Mouse (Mus musculus) heart, adult 2 months (tissue): ENCODE measurements around the gene Ccdc60. TPM values are rescaled to one million over a fixed set of nuclear protein-coding genes. Genes with fewer than 3 reads are reported as not detected.

Experiments used
- DNase-seq, 2 experiments: peaks; one replicate each; pipeline ENCODE4 v3.0.0; 2021
- H3K27ac ChIP-seq: fragments of 200-600 bp; 2 replicates; pipeline ENCODE4 v1.8.1; 2022
- H3K27me3 ChIP-seq: fragments of 200-500 bp; 2 replicates; pipeline ENCODE4 v1.6.1; 2012; ENCODE audit warnings: mild to moderate bottlenecking, low read length, inconsistent platforms, mixed read lengths; ENCODE audit not compliant: control insufficient read depth, insufficient read depth
- H3K36me3 ChIP-seq: fragments of 200-500 bp; 2 replicates; pipeline ENCODE4 v1.6.1; 2012; ENCODE audit warnings: low read length, inconsistent platforms; ENCODE audit not compliant: control insufficient read depth, insufficient read depth
- H3K4me1 ChIP-seq: fragments of 200-500 bp; 2 replicates; pipeline ENCODE4 v1.6.1; 2011; ENCODE audit warnings: low read length; ENCODE audit not compliant: control insufficient read depth, insufficient read depth
- H3K4me3 ChIP-seq: fragments of 200-600 bp; 2 replicates; pipeline ENCODE4 v1.8.1; 2022
- H3K79me2 ChIP-seq: fragments of 200-500 bp; replicated peaks from 2 replicates; pipeline ENCODE4 v1.6.1; 2012; ENCODE audit warnings: mild to moderate bottlenecking, inconsistent platforms, low read length, moderate library complexity, mixed read lengths; ENCODE audit not compliant: control insufficient read depth, insufficient read depth
- H3K9ac ChIP-seq: fragments of 200-500 bp; 2 replicates; pipeline ENCODE4 v1.6.1; 2012; ENCODE audit warnings: low read depth, mild to moderate bottlenecking, control low read depth, inconsistent platforms, low read length, mixed read lengths
- CTCF ChIP-seq: fragments of 200-600 bp; IDR thresholded peaks from 2 replicates; pipeline ENCODE4 v1.8.1; 2022; ENCODE audit warnings: antibody characterized with exemption, mild to moderate bottlenecking, moderate library complexity
- EP300 ChIP-seq: fragments of 200-500 bp; IDR thresholded peaks from 2 replicates; pipeline ENCODE4 v1.6.1; 2011; ENCODE audit warnings: low read depth, low read length, control low read depth; ENCODE audit not compliant: insufficient read depth
- POLR2A ChIP-seq: fragments of 200-500 bp; IDR thresholded peaks from 2 replicates; pipeline ENCODE4 v1.6.1; 2011; ENCODE audit warnings: mild to moderate bottlenecking, low read depth, low read length, control low read depth; ENCODE audit not compliant: insufficient read depth
- WGBS: fragments of 180-500 bp; shearing (Covaris S2); methylation state at CpG from one replicate; pipeline ENCODE4 v1.1.7; 2018; 5-methylcytosine and 5-hydroxymethylcytosine counted together
- intact Hi-C: fragments of 180-260 bp; cut with DNase I; formaldehyde crosslinking; loops from one replicate; pipeline ENCODE4 v1.15.1; 2025
- polyA plus RNA-seq: library from polyadenylated mRNA; depleted of rRNA; stranded (reverse); fragments of >200 nt; gene quantifications from 2 replicates; pipeline ENCODE4 v1.2.3, GENCODE M21; 2012
- total RNA-seq, 2 experiments: library from RNA; stranded (reverse); gene quantifications; 2 replicates each; pipeline ENCODE4 v1.2.3; 2021

Gene Ccdc60
- total and polyA plus RNA-seq, 3 experiments, result 0.08 TPM; not detected in 2

- WGBS, result 69% methylated on average over 6 of the region's 6 CpGs
- H3K27ac ChIP-seq, result no peak overlapping the region
- no peaks in the 10 kb centered on the region for H3K36me3 ChIP-seq
- H3K4me3 ChIP-seq, result no peak overlapping the region
- no peak for TF ChIP-seq EP300
- no peak for TF ChIP-seq POLR2A
- TF ChIP-seq CTCF, result no peak
- no peaks in the 10 kb centered on the region for H3K4me1 ChIP-seq
- H3K9ac ChIP-seq, result no peak overlapping the region
- H3K79me2 ChIP-seq, result no peaks in the 10 kb centered on the region
- H3K27me3 ChIP-seq, result no peaks in the 10 kb centered on the region
- no peak for DNase-seq
- intact Hi-C loops, result no loop called here
These were observed 36.6 kb downstream of the Ccdc60 start for GRCm38 (mm10) chr5:116252186-116252585.

- DNase-seq, result peak in 1 of 2 experiments; percentile 6
- TF ChIP-seq CTCF, result no peak
- no peak for TF ChIP-seq POLR2A
- no peak for TF ChIP-seq EP300
- H3K36me3 ChIP-seq, result no peaks in the 10 kb centered on the region
- WGBS, result 45% methylated on average over 7 of the region's 7 CpGs
- intact Hi-C loops, result no loop called here
- H3K79me2 ChIP-seq, result no peaks in the 10 kb centered on the region
- H3K9ac ChIP-seq, result no peak overlapping the region
- no peaks in the 10 kb centered on the region for H3K27me3 ChIP-seq
- no peaks in the 10 kb centered on the region for H3K4me1 ChIP-seq
- H3K4me3 ChIP-seq, result no peak overlapping the region
- no peak overlapping the region for H3K27ac ChIP-seq
These were observed 42.1 kb downstream of the Ccdc60 start for GRCm38 (mm10) chr5:116246642-116247041.

GRCm38 (mm10) chr5:116244476-116244875 is 44.3 kb downstream of the Ccdc60 start:
- 22% methylated on average over 3 of the region's 3 CpGs for WGBS
- Histone ChIP-seq H3K27ac (no peak overlapping the region), H3K9ac (no peak overlapping the region), H3K4me3 (no peak overlapping the region), H3K4me1 (no peaks in the 10 kb centered on the region), H3K27me3 (no peaks in the 10 kb centered on the region), H3K36me3 (no peaks in the 10 kb centered on the region), H3K79me2 (no peaks in the 10 kb centered on the region)
- intact Hi-C loops, result no loop called here
- no peak for DNase-seq
- TF ChIP-seq POLR2A, result no peak
- no peak for TF ChIP-seq CTCF
- no peak for TF ChIP-seq EP300

- WGBS, result 78% methylated on average over 8 of the region's 9 CpGs
- H3K36me3 ChIP-seq, result no peaks in the 10 kb centered on the region
- no peak overlapping the region for H3K4me3 ChIP-seq
- H3K9ac ChIP-seq, result no peak overlapping the region
- H3K27ac ChIP-seq, result no peak overlapping the region
- no peaks in the 10 kb centered on the region for H3K4me1 ChIP-seq
- TF ChIP-seq EP300 (no peak), POLR2A (no peak), CTCF (no peak)
- H3K27me3 ChIP-seq, result no peaks in the 10 kb centered on the region
- intact Hi-C loops, result no loop called here
- no peak for DNase-seq
- no peaks in the 10 kb centered on the region for H3K79me2 ChIP-seq
These were observed 45.2 kb downstream of the Ccdc60 start for GRCm38 (mm10) chr5:116243622-116244021.

- WGBS, result 27% methylated on average over 19 of the region's 19 CpGs
- Histone ChIP-seq H3K27me3 (no peaks in the 10 kb centered on the region), H3K27ac (no peak overlapping the region), H3K36me3 (no peaks in the 10 kb centered on the region), H3K4me3 (no peak overlapping the region), H3K79me2 (no peaks in the 10 kb centered on the region), H3K9ac (no peak overlapping the region), H3K4me1 (no peaks in the 10 kb centered on the region)
- DNase-seq, result peak; percentile 18 to 45
- intact Hi-C loops, result loop anchor here (1.0 to 10.0 kb wide), 5 partner anchors 45 to 833 kb away; partner anchors contain the start of gene Srrm4
- no peak for TF ChIP-seq POLR2A
- TF ChIP-seq CTCF, result peak; percentile 92
- 0 out of 2 replicates have a peak, but pooled peaks have one; percentile 14 for TF ChIP-seq EP300
These were observed 56.7 kb downstream of the Ccdc60 start for GRCm38 (mm10) chr5:116231841-116232643.

- Histone ChIP-seq H3K27ac (no peak overlapping the region), H3K4me3 (no peak overlapping the region), H3K9ac (no peak overlapping the region), H3K79me2 (no peaks in the 10 kb centered on the region), H3K36me3 (no peaks in the 10 kb centered on the region), H3K4me1 (no peaks in the 10 kb centered on the region), H3K27me3 (no peaks in the 10 kb centered on the region)
- TF ChIP-seq POLR2A, result no peak
- TF ChIP-seq CTCF, result no peak
- no peak for TF ChIP-seq EP300
- 63% methylated on average over 6 of the region's 6 CpGs for WGBS
- intact Hi-C loops, result no loop called here
- DNase-seq, result no peak
These were observed 60.4 kb downstream of the Ccdc60 start for GRCm38 (mm10) chr5:116228414-116228813.
